Mouse (Mus musculus): Measurements from ENCODE around the gene Treml1. TPM values are rescaled to one million over a fixed set of nuclear protein-coding genes. Genes with fewer than 3 reads are reported as not detected.
A peak's percentile ranks its signal among the peaks of the same experiment; 100 is the strongest.

Treml1 gene
- total RNA-seq, 4 experiments from 2014 or later, result not detected

- DNase-seq (ENCODE audit: low spot score in 2 of 2), result peak; percentile 43 to 46
Measured at GRCm38 (mm10) chr17:48408526-48409291, 49.0 kb downstream of the Treml1 start.

DNA sequence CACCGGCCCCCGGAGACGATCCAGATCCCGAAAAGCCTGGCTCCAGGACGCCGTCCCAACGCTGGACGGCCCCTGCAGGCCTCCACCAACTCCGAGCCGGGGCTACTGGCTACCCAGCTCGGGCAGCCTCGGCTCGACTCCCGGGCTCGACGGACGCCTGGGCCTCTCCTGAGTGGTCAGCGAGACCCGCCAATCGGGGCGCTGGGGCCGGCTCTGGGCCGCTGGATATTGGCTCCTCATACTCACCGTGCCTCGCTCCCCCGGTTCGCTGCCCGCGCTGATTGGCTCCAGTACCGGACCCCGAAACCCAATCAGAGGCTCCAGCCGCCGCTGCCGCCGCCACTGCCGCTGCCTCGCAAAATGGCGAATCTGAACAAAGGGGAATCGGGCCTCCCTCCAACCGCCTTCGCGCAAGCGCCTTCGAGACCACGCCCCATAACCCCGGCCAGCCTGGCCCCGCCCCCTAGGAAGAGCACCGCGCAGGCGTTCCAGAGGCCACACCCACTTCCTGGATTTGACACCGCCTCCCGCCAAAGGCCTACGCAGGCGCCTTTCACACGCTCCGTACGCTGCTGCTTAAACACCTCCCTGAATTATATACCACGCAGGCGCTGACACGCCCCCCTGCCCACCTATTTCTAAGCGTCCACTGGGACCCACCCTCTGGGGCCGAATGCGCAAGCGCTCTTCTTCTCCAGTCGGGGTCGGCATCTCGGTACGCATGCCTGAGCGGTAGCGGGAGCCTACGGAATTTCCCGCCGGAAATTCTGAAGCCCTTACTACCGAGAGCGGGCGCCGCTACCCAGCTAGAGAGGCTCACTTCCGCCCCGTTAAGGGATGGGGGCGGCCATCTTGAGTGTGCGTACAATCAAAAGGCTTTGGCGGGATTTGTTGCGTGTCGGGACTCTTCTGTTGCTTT is 49.9 kb downstream of the Treml1 start, which contains the start of the genes Nfya and Oard1:
Nfya (minus strand) TSS at position 527 of the 919 bp plus-strand sequence.
Oard1 (plus strand) TSS at position 635 of the 919 bp plus-strand sequence.
- DNase-seq (ENCODE audit: low spot score in 2 of 2), result peak; percentile 99 to 100

- no peak for DNase-seq (ENCODE audit: low spot score in 2 of 2)
Measured at GRCm38 (mm10) chr17:48410299-48410785, 50.6 kb downstream of the Treml1 start.

DNA sequence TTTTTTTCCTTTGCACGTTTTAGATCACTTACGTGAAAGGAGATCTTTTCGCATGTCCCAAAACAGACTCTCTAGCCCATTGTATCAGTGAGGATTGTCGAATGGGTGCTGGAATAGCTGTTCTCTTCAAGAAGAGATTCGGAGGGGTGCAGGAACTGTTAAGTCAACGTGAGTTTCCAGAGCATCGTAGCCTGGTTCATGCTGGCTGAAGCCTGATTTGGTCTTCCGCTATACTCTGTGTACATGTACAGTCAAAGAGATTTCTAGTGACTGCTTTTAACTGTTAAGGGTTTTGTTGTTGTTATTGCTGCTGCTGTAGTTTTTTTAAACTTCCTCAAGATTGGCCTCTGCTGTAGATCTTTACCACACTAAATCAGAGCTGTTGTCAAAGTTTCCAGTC is 51.5 kb downstream of the Treml1 start:
- DNase-seq (ENCODE audit: low spot score in 2 of 2), result no peak

- no peak for DNase-seq (ENCODE audit: low spot score in 2 of 2)
Measured at GRCm38 (mm10) chr17:48416011-48416410, 56.3 kb downstream of the Treml1 start.

Other genes with a start within 250 kb of the Treml1 start
- gene 9830107B12Rik, start 213.6 kb upstream of the Treml1 start, total RNA-seq (2022), result not detected
- gene A530064D06Rik, start 192.6 kb upstream of the Treml1 start, total RNA-seq (2022), result not detected
- gene Trem1, start 127.1 kb upstream of the Treml1 start, total RNA-seq (2022), result not detected
- not detected for gene Trem3, start 112.1 kb upstream of the Treml1 start, total RNA-seq (2022)
- not detected for gene Treml4, start 95.6 kb upstream of the Treml1 start, total RNA-seq (2022)
- gene Treml2, start 60.4 kb upstream of the Treml1 start, total RNA-seq (2022), result under 1 TPM in 2 of 4 experiments, not detected in 2; 0.15 to 0.40 TPM
- gene B430306N03Rik, start 43.8 kb upstream of the Treml1 start, total RNA-seq (2022), result not detected
- under 1 TPM in 3 of 4 experiments, not detected in 1; 0.80 to 0.97 (median 0.97) TPM for gene Trem2, start 13.5 kb upstream of the Treml1 start, total RNA-seq (2022)
- gene Nfya, start 50.0 kb downstream of the Treml1 start, total RNA-seq (2022), result 1 to 10 TPM; 2.8 to 6.3 (median 5.6) TPM
- gene Oard1, start 50.1 kb downstream of the Treml1 start, total RNA-seq (2022), result 10 to 100 TPM; 12.4 to 18.1 (median 16.4) TPM
- gene Apobec2, start 73.0 kb downstream of the Treml1 start, total RNA-seq (2022), result 100 to 1,000 TPM; 445 to 531 (median 476) TPM
- gene Tspo2, start 91.6 kb downstream of the Treml1 start, total RNA-seq (2022), result not detected
- gene Unc5cl, start 95.0 kb downstream of the Treml1 start, total RNA-seq (2022), result not detected

All from gastrocnemius, adult 8-10 months (tissue).